Mouse (Mus musculus) fat pad, adult 2 months (tissue): Measurements from ENCODE around the gene Tmem120a.
A peak's percentile ranks its signal among the peaks of the same experiment; 100 is the strongest.

ENCODE experiments used
- DNase-seq: peaks from one replicate; pipeline ENCODE4 v3.0.0-alpha.2; 2011; ENCODE audit warnings: low read depth, low spot score; ENCODE audit errors: extremely low read depth

Gene Tmem120a

GRCm38 (mm10) chr5:135743741-135744609 is at the start of gene Tmem120a:
TSS of gene Tmem120a (minus strand) at chr5:135744448.
- DNase-seq, result no peak

- DNase-seq, result no peak
Observed at GRCm38 (mm10) chr5:135782901-135783300, 38.7 kb upstream of the Tmem120a start.

- DNase-seq, result no peak
Observed at GRCm38 (mm10) chr5:135780331-135780730, 36.1 kb upstream of the Tmem120a start.

- peak; percentile 93 for DNase-seq
Observed at GRCm38 (mm10) chr5:135778471-135779445, 34.5 kb upstream of the Tmem120a start, which contains the start of gene Mdh2. TSS of gene Mdh2 (plus strand) at chr5:135778480.

- DNase-seq, result no peak
Observed at GRCm38 (mm10) chr5:135777796-135778470, 33.7 kb upstream of the Tmem120a start, which contains the start of gene Styxl1. TSS of gene Styxl1 (minus strand) at chr5:135778385.

- no peak for DNase-seq
Observed at GRCm38 (mm10) chr5:135776546-135776945, 32.3 kb upstream of the Tmem120a start.

- no peak for DNase-seq
Observed at GRCm38 (mm10) chr5:135772519-135772918, 28.3 kb upstream of the Tmem120a start.

GRCm38 (mm10) chr5:135764971-135765370 is 20.7 kb upstream of the Tmem120a start:
- DNase-seq, result peak; percentile 83

GRCm38 (mm10) chr5:135763526-135763925 is 19.3 kb upstream of the Tmem120a start:
- no peak for DNase-seq

GRCm38 (mm10) chr5:135761881-135762280 is 17.6 kb upstream of the Tmem120a start:
- DNase-seq, result no peak

- DNase-seq, result no peak
Observed at GRCm38 (mm10) chr5:135751595-135751994, 7.3 kb upstream of the Tmem120a start.

GRCm38 (mm10) chr5:135751041-135751440 is 6.8 kb upstream of the Tmem120a start:
- no peak for DNase-seq

- no peak for DNase-seq
Observed at GRCm38 (mm10) chr5:135744742-135745141, 494 bp upstream of the Tmem120a start.

- no peak for DNase-seq
Observed at GRCm38 (mm10) chr5:135742941-135743740, 1.1 kb downstream of the Tmem120a start.

- no peak for DNase-seq
Observed at GRCm38 (mm10) chr5:135742156-135742555, 2.1 kb downstream of the Tmem120a start.

GRCm38 (mm10) chr5:135738266-135738665 is 6.0 kb downstream of the Tmem120a start:
- no peak for DNase-seq

GRCm38 (mm10) chr5:135737154-135737553 is 7.1 kb downstream of the Tmem120a start:
- DNase-seq, result no peak

GRCm38 (mm10) chr5:135736544-135736943 is 7.7 kb downstream of the Tmem120a start:
- DNase-seq, result no peak

- no peak for DNase-seq
Observed at GRCm38 (mm10) chr5:135735741-135736140, 8.5 kb downstream of the Tmem120a start.
